Mouse (Mus musculus) E14TG2a.4 (cell line): ENCODE measurements around the gene Olfr120.
"Not testable (repeated sequence)": the region's sequence is repeated elsewhere in the genome, so short reads cannot be mapped to it uniquely, and the experiment has no call there.

ENCODE experiments used
- H3K27me3 ChIP-seq: 2 replicates; pipeline ENCODE4 v1.6.1; 2014; ENCODE audit warnings: low read length, control low read depth; ENCODE audit not compliant: insufficient read depth
- H3K36me3 ChIP-seq: 2 replicates; pipeline ENCODE4 v1.6.1; 2014; ENCODE audit warnings: low read length, control low read depth; ENCODE audit not compliant: insufficient read depth
- H3K4me1 ChIP-seq: replicated peaks from 2 replicates; pipeline ENCODE4 v1.6.1; 2014; ENCODE audit warnings: low read depth, low read length, control low read depth
- H3K4me3 ChIP-seq: replicated peaks from 2 replicates; pipeline ENCODE4 v1.5.1; 2014; ENCODE audit warnings: mild to moderate bottlenecking, low read length
- H3K9me3 ChIP-seq: 2 replicates; pipeline ENCODE4 v1.6.1; 2014; ENCODE audit warnings: low read length, control low read depth
- CTCF ChIP-seq: conservative IDR thresholded peaks from 2 replicates; pipeline ENCODE4 v1.5.1; 2014; ENCODE audit warnings: low read length
- NANOG ChIP-seq: IDR thresholded peaks from 2 replicates; pipeline ENCODE4 v1.6.1; 2014; ENCODE audit warnings: borderline replicate concordance, low read length, mixed read lengths
- POU5F1 ChIP-seq: IDR thresholded peaks from 2 replicates; pipeline ENCODE4 v1.6.1; 2014; ENCODE audit warnings: low read length, borderline replicate concordance

The Olfr120 gene

GRCm38 (mm10) chr17:37721508-37721907 lies at the start of gene Olfr120:
Gene Olfr120, plus strand, starts transcription at chr17:37721808.
- H3K4me3 ChIP-seq: no peak within 1 kb of the TSS
- H3K9me3 ChIP-seq: no peaks in the 10 kb centered on the region
- no peaks in the 10 kb centered on the region for H3K36me3 ChIP-seq
- TF ChIP-seq NANOG: no peak
- TF ChIP-seq CTCF: no peak
- TF ChIP-seq POU5F1: no peak
- no peaks in the 10 kb centered on the region for H3K4me1 ChIP-seq
- no peaks in the 10 kb centered on the region for H3K27me3 ChIP-seq

GRCm38 (mm10) chr17:37696264-37696663 lies 25.3 kb upstream of the Olfr120 start, which contains the start of gene Olfr119:
Gene Olfr119, plus strand, starts transcription at chr17:37696564.
- H3K4me3 ChIP-seq, H3K27me3 ChIP-seq, H3K4me1 ChIP-seq, H3K36me3 ChIP-seq, H3K9me3 ChIP-seq: not testable (repeated sequence)

- Histone ChIP-seq H3K4me3 (no peak overlapping the region), H3K4me1 (no peaks in the 10 kb centered on the region), H3K36me3 (no peaks in the 10 kb centered on the region), H3K27me3 (no peaks in the 10 kb centered on the region), H3K9me3 (no peaks in the 10 kb centered on the region)
- TF ChIP-seq CTCF: no peak
- no peak for TF ChIP-seq POU5F1
- TF ChIP-seq NANOG: no peak
These were observed 16.5 kb downstream of the Olfr120 start for GRCm38 (mm10) chr17:37738070-37738469.

GRCm38 (mm10) chr17:37768307-37768706 lies 46.7 kb downstream of the Olfr120 start, which contains the start of gene Olfr122:
Gene Olfr122, plus strand, starts transcription at chr17:37768607.
- no peaks in the 10 kb centered on the region for H3K4me1 ChIP-seq
- no peaks in the 10 kb centered on the region for H3K36me3 ChIP-seq
- TF ChIP-seq NANOG (no peak), POU5F1 (no peak), CTCF (no peak)
- H3K9me3 ChIP-seq: no peaks in the 10 kb centered on the region
- no peaks in the 10 kb centered on the region for H3K27me3 ChIP-seq
- no peak within 1 kb of the TSS for H3K4me3 ChIP-seq
